Mouse (Mus musculus) adrenal gland, adult (tissue): ENCODE results near the gene Slc8b1.

ENCODE experiments used
- DNase-seq, 2 experiments: peaks; one replicate each; pipeline ENCODE4 v3.0.0; 2022 to 2023; ENCODE audit warnings: low spot score in 1 of 2; ENCODE audit not compliant: inconsistent age in 2 of 2

The Slc8b1 gene

DNA sequence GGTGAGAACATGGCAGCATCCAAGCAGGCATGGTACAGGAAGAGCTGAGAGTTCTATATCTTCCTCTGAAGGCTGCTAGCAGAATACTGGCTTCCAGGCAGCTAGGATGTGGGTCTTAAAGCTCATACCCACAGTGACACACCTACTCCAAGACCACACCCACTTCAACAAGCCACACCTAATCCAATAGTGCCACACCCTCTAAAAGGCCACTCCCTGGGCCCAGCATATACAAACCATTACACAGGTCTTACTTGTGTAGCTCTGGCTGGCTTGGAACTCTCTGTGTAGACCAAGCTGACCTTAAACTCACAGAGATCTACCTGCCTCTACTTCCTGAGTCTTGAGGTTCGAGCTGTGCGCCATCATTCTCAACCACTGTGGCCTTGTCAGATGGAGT is 13.8 kb downstream of the Slc8b1 start:
- no peak for DNase-seq

DNA sequence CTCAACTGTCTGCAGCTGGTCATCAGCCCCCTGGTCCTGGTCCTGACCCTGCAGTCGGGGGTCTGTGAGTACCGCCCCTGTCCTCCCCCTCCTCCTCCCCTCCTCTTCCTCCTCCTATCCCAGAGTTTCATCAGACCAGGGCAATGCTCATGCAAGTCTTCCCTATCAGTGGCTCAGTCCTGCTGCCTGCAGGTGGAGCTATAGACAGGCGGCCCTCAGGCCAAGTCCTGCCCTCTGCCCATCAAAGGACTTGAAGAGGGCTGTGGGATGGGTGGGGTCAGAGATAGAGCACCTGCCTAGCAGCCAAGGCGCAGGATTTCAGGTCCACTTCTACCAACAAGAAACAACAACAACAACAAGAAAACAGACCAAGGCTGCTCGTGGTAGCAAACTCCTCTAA is 14.8 kb downstream of the Slc8b1 start:
- DNase-seq: no peak

DNA sequence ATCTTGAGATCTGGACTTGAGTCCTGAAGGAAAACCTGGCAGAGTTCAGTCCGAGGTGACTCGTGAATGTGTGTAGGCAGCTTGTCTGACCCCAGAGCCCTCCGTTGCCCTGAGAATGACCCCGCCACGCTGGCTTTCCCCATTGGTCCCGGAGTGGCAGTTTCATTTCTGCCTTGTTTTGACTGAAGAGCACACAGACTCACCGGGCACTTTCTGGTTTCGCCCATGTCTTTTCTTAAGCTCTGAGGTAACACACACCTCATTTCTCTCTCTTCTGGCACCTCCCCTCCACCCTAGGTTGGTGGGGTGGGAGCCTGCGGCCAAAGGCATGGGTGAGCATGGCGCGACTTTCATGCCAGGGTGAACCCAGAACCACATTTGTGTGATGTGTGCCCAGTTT is 15.3 kb downstream of the Slc8b1 start:
- DNase-seq: no peak

DNA sequence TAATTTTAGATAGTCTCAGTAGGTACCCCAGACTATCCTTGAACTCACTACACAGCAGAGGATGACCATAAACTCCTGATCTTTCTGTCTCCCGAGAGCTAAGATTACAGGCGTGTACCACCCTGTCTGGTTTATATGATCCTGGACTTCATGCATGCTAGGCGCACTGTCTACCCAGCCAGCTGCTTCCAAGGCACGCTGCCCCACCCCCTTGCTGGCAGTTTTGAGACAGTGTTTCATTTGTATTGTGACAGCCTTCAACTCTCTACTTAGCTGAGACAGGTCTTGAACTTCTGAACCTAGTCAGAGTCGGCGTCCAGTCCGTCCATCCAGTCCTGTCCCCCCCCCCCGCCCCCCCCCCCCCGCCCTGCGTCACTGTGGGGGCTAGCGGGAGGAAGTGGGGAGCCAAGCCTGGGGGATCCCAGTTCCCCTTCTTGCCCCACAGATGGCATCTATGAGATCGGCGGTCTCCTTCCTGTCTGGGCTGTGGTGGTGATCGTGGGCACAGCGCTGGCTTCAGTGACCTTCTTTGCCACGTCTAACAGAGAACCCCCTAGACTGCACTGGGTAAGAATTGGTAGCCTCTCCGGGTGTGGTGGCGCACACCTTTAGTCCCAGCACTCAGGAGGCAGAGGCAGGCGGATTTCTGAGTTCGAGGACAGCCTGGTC is 16.5 kb downstream of the Slc8b1 start:
- no peak for DNase-seq

DNA sequence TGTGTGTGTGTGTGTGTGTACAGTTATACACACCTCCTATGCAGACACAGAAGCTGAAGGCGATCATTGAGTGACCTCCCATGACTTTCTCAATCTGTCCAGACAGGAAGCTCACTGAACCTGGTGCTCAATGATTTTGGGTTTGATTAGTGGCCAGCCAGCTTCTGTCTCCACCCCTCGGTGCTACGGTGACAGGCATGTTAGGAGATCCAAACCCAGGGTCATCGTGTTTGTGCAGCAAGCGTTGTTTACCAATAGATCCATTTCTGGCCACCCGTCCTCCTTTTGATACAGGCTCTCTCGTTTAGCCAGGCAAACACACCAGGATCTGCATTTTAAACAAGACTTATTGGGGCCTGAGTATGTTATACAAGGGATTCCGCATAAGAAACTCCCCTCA is 20.7 kb downstream of the Slc8b1 start:
- DNase-seq: no peak

DNA sequence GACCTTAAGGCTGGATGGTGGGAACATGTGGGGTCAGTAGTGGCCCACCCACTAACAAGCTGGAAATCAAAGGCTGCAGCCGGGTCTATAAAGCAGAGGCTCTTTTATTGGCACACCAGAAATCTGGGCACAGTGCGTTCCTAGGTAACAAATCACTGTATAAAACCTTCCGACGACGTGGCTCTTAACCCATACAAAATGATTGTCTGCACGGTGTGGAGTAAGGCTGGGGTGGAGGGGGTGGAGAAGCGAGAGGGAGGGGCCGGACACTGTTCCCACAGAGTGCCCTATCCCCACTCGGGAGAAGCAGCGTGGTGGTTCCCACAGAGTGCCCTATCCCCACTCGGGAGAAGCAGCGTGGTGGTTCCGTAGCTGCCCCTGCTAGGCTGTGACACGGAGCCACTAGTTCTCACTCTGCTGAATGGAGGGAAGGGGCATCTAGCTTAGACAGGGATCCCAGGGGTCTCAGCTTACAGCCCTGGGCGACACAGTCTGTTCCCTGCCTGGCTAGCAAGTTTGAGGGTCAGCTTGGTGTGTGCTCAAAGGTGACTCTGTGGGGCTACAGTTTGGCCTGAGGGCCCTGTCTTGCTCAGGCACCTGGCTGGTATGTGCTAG is 23.2 kb downstream of the Slc8b1 start:
- no peak for DNase-seq

DNA sequence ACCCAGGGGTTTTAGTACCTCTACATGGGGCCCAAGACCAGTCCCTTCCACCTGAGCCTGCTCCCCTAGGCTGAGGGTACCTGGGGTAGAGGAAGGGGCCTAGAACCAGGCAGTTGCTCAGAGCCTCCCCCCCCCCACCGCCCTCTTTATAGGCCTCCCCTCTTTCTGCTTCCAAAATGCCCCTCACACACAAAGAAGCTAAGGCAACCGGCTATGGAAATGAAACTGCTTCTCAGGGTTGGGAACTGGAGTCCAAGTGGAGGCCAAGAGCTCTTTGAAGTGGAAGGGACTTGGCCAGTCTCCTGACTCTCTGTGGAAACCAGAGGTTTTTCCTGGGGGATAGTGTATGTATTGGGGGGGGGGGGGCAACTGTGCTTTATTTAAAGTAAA is 23.7 kb downstream of the Slc8b1 start:
- no peak for DNase-seq

DNA sequence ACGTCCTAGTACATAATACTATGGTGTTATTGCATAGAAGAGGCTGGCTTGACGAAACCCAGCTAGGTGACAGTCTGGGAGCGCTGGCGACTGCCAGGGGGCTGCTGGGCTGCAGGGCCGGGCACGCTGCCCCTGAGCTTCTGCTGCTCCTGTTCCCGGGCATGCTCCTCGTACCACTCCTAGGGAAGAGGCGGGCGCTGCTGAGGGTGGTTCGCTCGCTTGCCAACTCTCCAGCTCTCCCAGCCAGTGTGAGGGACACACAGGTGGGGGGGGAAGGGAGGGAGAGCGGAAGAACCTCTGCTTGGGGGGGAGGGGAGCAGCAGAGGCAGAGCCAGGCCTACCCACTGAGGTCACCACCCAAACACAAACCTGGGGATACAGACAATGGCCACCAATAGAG is 25.1 kb downstream of the Slc8b1 start:
- peak in 1 of 2 experiments; percentile 26 for DNase-seq

DNA sequence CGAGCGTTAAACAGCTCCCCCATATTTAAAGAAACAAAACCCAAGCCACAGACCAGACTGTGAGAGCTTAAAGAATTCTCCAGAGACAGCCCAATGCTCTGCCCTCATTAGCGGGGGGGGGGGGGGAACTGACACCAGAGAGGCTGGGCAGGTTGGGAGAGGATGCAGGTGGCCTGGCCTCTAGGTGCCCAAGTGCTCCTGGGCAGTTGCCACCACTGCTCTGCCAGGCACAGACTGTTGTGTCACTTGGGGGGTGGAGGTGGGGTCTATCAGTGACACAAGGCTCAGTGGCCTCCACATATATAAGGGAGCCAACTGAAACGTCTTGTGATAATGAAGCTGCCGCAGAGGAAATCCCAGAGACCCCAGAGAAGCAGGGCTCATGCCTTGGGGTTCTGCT is 25.7 kb downstream of the Slc8b1 start:
- DNase-seq: no peak

DNA sequence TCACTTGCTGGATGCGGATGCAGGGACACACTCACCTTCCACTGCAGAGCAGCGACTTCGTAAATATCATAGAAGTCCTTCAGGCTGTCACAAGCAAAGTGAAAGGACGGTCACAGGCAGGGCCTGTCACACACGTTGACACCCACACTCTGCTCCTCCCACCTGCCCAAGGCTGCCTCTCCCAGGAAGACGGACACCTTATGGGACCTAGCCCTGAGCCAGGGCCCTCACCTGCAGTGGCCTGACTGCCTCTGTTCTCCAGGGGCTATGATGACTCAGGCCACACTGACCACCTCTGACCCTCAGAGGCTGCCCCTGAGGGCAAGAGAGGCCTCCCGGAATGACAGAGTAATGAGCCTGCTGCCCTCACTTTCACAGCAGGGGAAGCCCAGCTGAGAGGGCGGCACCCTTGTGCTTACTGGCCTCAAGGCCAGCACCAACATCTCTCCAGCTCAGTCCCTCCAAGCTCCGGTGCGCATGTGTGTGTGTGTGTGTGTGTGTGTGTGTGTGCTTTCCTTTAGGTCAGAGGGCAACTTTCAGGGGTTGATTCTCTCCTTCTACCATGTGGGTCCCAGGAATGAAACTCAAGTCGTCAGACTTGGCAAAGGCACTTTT is 37.4 kb downstream of the Slc8b1 start:
- DNase-seq: peak in 1 of 2 experiments; percentile 63

DNA sequence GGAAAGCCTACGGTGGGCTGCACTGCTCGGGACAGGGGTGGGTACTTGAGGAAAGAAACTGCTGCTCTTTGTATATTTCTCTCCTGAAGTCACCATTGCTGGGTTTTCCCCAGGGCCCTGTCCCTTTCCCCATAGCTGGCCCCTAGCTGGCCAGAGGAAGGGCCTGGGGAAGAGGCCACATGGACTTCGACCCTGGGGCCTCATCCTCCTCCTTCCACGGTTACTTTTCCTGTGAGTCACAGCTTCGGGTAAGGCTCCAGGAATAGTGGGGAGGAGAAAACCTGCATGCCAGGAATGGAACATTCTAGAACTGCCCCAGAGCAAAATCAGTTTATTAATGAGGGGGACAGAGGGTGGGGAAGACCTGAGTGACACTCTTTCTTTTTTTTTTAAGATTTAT is 39.2 kb downstream of the Slc8b1 start:
- no peak for DNase-seq

DNA sequence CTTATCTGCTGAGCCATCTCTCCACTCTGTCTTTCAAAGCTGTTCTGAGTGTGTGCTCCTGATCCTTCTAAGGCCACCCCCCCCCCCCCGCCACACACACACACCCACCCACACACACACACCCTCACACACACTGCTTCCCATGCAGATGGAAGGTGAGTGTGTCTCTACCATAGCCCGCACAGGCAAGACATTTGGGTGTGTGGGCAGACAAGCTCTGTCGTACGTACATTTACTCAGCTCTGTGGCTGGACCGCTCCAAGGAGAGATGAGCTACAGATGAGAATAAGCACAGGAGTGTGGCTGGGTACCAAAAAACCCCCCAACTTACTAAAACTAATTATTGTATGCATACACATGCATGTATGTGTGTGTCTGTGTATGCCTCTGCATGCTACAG is 39.7 kb downstream of the Slc8b1 start:
- DNase-seq: no peak

DNA sequence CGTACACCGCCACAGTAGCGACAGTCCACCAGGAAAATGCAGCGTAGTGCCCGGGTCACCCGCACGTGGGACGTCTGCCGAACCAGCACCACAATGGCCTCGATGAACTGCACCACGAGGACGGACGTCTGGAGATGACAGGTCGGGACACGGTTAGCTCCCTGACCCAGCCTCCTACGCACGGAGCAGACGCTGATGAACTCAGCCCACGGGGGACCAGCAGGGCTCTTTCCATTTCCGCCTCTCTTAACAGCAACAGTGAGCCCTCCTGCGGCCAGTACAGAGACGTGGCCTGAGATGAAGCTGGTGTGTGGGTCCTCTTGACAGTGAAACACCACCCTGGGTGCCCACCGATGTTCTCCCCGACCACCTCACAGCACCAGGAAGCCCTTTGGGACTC is 44.9 kb downstream of the Slc8b1 start:
- DNase-seq: no peak

DNA sequence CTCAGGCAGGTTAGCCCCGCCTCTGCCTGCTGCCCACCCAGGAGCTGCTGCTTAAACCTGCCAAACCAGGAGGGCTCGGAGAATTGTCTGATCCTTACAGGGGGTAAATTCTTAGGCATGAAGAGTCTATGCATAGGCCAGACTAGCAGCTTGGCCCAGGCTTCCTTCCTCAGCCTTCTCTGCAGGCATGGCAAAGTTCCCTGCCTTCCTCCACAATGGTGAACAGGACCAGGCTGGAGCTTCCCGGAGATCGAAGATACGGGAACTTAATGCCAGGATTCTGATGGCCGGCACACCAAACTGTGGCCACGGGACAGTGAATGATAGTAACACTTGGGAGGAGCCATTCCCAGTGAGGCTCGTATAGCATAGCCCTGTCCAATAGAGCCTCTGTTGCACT is 47.1 kb downstream of the Slc8b1 start:
- DNase-seq: no peak

DNA sequence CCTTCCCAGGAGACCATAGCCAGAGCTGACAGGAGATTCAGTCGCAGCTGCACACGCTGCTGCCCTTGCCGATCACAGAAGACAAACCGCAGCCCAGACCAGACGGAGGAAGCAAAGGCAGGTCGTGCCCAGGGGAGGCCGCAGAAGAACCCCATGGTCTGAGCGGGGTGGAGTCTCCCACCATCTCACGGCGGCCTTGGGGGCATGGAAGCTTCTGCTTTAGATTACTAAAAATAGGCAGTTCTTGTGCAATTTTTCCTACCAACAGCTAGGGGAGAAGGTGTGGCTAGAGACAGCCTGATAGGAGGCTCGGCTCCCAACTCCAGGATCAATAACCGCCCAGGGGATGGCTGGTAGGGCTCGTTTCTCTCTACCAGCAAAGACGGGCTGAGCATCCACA is 47.8 kb downstream of the Slc8b1 start:
- DNase-seq: peak; percentile 52 to 61

DNA sequence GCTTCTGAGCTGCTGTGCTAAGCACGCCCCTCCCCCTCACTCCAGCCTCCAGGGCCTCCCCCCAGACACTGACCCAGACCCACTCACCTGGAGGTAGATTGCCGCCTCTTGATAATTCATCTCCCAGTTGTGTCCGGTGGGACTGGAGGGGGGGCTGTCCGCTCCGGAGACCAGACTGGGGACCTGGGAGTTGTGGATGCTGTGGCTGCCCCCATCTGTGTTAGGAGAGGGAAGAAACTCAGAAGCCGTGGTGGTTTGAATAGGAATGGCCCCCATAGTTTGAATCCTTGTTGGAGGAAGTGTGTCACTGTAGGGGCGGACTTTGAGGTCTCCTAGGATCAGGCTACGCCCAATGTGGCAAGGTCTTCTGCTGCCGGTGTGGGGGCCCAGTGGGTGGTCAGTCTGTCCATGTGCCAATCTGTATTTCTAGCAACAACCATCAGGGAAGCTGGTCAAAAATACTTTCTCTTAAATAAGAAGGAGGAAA is 49.2 kb downstream of the Slc8b1 start:
- DNase-seq: no peak

DNA sequence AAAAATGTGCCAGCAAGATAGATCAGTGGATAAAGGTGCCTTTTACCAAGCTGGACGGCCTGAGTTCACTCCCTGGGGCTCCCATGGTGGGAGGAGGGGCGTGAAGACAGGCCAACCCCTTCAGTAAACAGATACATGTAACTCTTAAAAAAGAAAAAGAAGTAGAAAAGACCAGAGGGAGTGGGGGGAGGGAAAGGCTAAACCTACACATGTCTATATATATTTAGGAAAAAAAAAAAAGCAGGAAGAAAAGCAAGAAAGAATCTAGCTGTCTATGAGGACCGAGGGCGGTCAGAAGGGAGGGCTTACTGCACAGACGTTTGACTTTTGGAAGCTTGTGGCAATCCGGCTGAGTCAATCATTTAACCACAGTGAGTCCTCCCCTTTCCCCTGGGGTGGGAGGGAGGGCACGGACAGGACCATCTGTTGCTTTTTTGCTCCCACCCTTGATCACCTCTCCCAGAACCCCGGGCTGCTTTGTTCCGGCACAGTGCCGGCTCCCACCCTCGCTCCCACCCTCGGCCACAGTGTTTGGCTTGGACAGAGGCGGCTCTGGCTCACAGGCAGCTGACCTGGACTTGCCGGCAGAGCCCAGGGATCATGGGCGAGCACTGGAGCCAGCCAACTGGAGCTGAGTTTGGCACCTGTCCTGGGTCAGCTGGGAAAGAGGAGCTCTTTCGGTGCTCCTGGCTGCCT is 49.8 kb downstream of the Slc8b1 start:
- DNase-seq: peak; percentile 64 to 86

DNA sequence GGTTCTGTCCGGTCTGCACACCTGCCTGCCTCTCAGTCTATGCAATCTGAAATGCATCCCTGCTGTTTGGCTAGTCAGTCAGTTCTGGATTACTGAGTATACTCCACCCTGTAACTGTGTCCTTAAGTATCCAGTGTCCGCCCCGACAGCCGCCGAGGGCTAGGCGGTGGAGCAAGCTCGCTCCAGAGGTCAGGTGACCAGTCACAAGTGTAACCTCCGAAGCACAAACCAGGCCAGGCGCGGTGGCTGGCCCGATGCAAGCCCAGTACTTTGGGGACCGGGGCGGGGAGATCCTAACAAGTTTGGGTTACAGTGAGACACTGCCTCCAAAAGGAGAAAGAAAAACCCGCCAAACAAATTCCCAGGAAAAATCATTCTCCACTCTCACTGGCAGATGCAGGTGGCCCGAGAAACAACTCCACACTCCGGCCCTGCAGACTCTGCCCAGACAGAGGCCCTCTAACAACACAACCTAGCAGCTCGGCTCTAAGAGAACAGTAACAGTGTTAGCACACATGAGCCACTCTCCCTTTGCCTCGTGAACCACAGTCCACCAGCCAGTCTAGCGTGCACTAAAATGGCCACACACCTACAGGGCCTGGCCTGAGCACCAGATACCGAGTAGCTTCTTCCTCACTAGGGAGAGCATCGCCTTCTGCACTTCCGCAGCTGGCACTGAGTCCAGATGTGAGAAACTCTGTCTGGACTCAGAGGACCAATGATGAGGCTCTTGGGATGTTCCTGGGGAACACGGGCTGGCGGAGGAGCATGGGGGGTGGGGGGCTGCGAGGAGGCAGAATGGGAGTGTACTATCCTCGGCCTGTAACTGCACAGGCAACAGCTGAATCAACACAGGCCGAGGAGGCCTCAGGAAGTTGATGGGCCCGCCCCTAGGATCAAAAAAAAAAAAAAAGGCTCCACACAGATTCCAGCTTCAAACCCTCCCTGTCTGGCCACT is 52.3 kb downstream of the Slc8b1 start:
- peak; percentile 68 to 86 for DNase-seq

DNA sequence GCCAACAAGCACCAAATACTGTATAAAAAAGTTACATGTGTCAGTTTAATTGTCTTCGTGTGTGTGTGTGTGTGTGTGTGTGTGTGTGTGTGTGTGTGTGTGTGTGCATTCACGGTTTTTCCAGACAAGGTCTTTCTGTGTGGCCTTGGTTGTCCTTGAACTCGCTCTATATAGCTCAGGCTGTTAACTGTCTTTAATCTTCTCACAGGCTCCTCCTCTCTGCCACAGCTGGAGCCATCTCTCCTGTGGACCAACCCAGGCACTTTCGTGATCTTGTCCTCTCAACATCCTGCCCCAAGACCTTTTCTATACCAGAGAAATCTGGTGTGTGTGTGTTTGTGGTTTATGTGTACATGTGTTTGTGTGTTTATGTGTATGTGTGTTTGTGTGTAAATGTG is 52.9 kb downstream of the Slc8b1 start:
- peak in 1 of 2 experiments; percentile 54 for DNase-seq

DNA sequence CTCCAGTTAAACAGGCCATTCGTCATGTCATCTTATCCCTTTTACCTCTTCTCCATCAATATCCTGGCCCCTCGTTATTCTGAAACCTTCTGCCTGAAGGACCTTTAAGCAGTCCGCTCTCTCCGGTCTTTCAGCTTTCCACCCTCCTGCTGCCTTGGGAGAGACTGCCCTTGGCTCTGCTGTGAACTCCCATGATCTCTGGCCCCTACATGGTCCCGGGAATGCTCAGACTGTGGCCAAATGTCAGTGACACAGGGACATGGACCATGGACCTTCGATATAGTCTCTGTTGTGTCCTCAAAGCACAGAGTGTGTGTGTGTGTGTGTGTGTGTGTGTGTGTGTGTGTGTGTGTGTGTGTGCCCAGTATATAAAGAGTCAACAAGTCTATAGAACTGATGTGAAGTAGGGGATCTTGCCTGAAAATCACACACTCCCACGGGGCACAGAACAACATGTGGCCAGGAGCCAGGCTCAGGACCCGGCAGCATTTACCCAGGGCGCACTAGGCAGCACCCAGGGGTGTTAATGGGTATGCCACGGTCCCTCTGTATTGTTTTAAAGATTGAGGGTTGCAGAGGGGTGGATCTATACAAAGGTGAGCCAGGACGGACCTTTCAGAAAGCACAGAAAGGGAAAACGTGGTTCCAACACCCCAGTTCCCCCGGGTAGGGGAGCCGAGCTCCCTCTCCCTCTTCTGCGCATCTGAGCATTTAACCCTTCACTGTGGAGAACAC is 54.4 kb downstream of the Slc8b1 start:
- peak in 1 of 2 experiments; percentile 67 for DNase-seq
